Mouse (Mus musculus) embryonic fibroblast, embryonic 13.5 days (primary cell): ENCODE results near the gene Tnfrsf9.

Experiments used
- CTCF ChIP-seq: IDR thresholded peaks from 2 replicates; pipeline ENCODE4 v1.5.1; 2011; ENCODE audit warnings: mild to moderate bottlenecking, control low read depth, low read length, moderate library complexity, borderline replicate concordance; ENCODE audit not compliant: insufficient read depth
- POLR2A ChIP-seq: IDR thresholded peaks from 2 replicates; pipeline ENCODE4 v1.6.1; 2011; ENCODE audit warnings: low read depth, mild to moderate bottlenecking, control low read depth, low read length, moderate library complexity

- TF ChIP-seq POLR2A (no peak), CTCF (no peak)
Measured at GRCm38 (mm10) chr4:150866069-150866468, 48.3 kb upstream of the Tnfrsf9 start.
